Mouse (Mus musculus) telencephalon, adult 2 months (tissue): Measurements from ENCODE around the gene Cckar.
"Not testable (repeated sequence)": the region's sequence is repeated elsewhere in the genome, so short reads cannot be mapped to it uniquely, and the experiment has no call there.

Experiments
- DNase-seq: peaks from one replicate; pipeline ENCODE4 v3.0.0-alpha.2; 2011; ENCODE audit warnings: low read depth, low spot score

Cckar gene

DNA sequence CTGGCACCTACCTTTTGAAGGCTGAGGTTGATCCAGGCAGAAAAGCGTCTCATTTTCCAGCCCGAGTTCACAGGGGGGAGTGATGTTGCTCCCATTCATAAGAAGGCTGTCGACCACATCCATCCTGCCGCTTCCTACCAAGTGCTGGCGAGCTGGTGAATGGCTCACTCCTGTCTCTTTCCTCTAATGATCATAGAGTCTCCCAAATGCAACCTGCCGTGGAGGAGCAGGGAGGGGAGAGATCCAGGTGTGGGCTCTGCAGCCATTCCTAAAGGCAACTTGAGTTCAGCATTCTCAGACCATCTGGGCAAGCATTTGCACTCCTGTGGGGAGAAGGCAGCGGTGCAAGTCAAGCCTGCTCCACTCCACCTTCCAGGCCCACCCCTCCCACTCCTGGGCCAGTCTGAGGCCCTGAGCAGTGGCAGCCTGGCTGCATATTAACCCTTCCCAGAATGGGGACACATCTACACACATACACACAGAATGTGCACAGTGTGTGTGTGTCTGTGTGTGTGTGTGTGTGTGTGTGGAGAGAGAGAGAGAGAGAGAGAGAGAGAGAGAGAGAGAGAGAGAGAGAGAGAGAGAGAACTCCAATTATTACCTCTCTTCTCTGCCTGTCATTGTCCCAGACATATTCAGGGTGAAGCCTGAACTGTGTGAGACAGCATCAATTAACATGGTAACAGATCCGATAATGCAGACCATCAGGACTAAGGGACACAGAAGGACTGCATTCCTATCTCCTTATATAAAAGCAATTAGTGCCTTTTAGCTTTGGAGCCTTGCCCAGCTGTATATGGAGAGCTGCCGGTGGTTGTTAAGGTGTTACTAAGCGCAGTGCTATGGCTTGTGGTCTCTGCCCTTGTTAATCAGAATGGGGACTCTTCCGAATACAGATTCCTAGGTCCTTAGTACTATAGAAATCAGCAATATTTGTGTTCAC, at the start of gene Cckar:
Gene Cckar (minus strand): TSS at position 471 of the 943 bp plus-strand sequence.
- DNase-seq, result no peak

DNA sequence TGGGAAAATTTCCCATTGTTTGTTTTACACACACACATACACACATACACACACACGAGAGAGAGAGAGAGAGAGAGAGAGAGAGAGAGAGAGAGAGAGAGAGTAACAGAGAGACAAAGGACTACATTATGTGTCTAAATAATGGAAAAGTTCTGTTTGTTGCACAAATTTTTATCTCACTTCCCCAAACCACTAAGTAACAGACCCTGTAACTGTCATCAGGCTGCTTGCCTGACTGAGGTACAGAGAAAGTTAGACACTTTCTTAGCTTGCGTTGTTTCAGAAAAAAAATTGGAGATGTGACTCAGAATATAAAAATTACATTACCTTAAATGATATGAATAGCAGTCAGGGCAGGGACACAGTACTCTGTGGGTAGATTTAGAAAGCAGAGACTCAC, 36.6 kb upstream of the Cckar start:
- DNase-seq, result no peak

DNA sequence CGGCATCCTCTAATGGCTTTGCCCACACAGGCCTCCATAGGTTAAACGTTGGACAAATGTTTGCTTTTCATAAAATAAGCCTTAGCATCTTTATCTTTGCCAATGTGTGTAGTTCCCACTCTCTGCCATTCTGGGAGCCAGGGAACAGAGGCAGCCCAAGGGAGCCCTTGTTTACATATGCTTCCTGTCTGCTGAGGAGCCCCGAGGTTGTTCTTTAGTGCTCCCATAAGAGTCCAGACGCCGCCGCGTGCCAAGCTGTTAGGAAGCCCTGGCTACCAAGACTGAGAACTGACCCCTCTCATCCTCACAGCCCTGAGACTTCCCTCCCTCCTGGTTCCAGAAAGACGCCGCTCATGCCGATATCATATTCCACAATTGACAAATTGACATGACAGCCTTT, 25.4 kb upstream of the Cckar start:
- no peak for DNase-seq

DNA sequence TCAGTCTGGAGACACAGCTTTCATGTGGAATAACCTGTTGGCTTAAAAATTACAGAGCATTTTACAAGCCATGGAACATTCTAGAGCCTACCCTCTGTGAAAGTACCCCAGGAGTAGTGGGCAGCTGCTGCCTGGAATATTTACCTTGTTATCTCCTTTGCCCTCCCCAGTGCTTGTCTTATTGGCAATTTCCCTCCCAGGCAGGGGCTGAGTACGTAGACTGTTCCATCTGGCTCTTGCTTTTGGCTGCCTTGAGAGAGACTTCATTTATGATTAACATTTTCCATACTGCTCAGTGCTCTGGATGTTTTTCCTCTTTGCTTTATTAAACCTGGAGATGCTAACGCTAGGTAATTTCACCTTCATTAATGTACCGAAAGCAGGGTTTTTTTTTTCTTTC, 20.1 kb upstream of the Cckar start:
- no peak for DNase-seq

DNA sequence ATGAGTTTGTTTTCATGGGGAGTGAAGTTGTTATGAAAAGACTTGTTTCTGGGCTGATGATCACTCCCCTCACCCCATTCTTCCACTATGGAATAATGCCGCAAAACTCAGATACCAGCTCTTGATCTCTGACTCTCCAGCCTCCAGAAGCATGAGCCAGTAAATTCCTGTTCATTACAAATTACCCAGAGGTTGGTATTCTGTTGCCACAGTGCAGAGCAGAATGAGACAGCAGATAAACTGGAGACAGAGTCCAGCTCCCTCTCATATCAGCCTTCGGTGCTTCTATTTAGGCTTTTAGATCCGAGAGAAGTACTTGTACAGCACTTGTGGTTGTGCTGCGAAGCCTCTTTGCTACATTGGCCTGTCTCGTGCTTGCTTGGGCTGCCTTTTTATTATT, 18.5 kb upstream of the Cckar start:
- no peak for DNase-seq

DNA sequence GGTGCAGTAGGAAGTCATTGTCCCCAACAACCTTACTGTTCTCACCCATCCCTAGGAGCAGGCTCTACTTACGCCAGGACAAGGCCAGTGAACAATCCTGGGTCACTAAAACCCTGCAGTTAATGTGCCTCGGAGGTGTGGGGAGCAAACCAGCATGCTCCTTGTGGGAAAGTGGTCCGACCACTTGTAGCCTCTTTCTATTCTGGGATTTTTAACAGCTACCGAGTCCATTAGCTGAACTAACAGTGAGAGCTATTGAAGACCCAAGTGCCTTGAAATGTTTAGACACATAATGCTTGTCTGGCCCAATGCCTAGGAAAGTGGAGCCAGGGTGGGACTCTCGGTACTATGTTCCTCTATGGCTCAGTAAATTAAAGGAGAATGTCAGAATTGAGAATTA, 9.0 kb upstream of the Cckar start:
- no peak for DNase-seq

DNA sequence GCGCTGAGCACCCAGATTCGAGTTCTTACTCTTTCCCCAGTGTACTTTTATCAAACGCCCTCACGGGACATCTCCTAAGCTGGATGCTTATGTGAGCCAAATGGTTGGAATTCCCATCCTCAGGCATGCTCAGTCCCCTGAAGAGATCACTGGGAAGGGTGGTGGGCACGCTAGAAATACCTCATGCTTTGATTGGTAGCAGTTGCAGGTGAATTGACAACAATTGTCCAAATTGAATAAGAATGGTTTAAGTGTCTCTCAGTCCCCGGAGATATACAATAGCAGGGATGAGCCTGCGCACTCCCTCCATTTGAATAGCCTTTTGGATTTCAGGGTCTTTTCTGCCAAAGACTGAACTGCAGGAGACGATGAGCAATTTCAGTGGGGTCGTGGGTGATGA, 3.8 kb upstream of the Cckar start:
- DNase-seq, result no peak

DNA sequence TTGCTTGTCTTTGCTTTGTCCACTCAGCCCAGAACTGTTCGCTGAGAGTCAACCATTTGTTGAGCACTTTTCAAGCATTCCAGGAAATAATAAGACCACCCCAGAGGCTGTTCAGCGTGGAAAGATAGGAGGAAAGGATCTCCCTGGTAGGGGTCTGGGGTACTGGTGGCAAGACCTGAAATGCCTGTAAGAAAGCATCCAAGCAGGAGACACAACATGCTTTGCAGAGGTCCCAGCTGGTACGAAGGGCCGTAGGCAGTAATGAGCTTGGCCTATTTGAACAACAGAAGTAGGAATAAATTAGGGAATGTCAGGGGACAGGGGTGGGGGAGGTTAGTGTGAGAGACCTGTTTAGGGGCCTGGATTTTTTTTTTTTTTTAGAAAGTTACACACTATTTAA, 686 bp upstream of the Cckar start:
- no peak for DNase-seq

DNA sequence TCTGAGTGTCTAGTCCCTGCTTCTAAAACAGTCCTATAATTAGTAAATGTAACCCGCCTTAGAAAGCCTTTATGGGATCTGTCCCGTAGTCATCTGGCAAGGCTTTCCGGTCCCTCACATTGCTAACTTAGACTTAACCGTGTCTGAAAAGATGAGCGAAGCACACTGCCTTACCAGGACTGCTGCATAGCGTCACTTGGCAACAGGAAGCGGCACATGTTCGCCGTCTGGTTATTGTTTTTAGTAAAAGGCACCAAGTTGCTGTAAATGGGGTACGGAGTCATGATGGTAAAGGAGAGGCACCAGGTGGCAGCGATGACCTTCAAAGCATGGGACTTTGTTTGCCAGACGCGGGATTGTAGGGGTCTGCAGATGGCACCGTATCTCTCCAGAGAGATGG, 4.8 kb downstream of the Cckar start:
- DNase-seq, result no peak

DNA sequence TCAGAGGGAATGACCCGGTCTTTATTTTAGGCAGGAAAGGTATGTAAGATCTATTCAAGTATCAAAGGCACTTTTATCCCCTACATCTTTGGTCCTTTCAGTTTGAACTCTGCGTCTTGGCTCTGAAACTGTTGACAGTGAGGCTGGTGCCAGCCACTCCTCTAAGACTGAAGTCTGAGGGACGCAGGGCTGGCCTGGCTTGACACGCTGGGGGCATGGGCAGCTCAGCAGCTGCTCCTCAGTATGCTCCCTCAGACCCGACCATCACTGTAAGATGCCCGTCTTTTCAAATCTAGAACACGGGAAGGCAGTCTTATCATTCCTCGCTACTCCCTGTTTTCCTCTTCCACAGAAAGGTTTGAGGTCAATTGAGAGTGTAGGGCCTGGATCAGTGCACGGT, 9.7 kb downstream of the Cckar start:
- DNase-seq, result no peak

DNA sequence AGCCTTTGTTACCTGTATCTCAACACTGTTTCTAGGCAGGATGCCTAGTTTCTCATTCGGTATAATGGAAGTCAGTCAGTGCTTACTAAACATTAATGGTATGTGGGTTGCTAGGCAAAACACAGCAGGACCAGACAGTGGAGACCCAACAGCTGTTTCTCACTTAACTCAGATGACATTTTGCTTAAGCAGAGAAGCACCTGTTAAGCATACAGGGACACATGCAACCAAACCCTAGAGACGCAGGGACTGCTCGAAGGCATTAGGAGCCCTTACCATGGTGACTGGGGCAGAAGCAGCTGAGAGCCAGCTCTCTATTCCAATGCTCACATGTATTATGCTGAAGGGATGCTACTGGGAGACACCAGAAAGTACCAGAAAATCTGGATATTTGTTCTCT, 10.8 kb downstream of the Cckar start:
- no peak for DNase-seq

DNA sequence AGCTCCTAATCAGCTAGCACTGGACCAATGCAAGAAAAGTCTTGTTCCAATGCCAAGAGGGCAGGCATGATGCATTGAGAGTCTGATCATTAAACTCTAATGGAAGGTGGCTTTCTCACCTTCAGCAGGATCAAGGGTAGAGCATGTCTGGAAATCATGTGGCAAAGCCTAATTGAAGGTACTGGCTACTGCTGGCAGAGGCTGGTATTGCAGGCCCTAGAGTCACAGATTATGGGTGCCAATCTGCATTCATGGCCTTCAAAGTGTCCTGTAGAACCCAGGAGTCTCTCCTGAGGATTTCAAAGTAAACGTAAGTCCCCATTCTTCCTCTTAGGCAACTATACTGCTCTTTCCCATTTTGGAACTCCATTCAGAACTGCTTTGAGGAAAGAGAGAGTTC, 14.8 kb downstream of the Cckar start:
- DNase-seq, result no peak

DNA sequence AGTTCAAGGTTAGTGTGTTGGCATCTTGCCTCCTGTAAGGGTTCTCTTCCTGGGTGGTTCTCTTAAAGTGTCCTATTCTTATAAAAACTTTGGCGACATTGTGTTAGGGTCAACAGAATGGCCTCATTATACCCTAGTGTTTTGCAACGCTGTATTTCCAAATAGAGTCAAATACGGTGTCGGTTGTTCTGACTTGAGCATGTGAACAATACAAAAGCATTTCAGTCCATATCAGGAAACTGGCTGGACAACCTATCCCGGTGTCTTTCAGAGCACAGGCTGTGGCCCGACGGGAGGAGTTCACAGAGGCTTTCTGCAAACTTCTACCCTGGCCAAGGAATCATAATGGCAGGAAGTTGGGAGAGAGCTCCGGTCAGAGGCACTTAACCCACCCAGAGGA, 15.4 kb downstream of the Cckar start:
- no peak for DNase-seq

DNA sequence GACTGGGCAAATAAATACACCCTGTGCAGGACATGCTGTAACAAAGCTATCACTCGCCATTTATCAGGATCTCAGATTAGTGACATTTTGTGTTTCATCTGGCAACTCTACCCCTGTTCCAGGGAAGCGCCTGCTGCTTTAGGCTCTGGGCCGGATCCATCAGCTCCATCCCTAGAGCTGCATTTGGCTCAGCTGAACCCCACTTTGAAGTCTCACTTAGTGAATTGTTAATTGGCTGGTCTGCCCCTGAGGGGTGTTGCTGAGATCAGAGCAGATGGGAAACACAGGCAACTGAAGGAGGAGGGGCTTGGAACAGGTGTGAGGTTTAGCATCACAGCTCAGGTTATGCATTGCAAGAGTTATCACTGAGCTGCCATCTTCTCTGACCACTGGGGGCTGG, 15.9 kb downstream of the Cckar start:
- DNase-seq, result no peak

DNA sequence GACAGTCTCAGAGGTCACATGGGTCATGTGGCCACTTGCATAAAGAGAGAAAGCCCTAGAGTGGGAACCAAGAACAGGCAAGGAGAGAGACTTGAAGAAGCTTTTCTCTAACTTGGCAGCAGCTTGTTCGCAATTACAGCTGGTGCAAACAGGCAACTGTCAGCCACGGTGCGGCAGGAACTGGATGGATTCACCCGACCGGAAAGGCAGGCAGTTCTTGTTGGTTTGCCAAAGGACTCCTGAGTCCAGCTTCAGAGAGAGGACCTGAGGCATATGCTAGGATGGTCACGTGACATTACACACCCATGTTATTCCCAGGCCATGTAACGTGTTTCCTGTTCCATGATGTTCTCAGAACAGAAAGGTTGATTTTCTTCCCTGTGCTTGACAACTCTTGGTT, 19.2 kb downstream of the Cckar start:
- DNase-seq, result no peak

DNA sequence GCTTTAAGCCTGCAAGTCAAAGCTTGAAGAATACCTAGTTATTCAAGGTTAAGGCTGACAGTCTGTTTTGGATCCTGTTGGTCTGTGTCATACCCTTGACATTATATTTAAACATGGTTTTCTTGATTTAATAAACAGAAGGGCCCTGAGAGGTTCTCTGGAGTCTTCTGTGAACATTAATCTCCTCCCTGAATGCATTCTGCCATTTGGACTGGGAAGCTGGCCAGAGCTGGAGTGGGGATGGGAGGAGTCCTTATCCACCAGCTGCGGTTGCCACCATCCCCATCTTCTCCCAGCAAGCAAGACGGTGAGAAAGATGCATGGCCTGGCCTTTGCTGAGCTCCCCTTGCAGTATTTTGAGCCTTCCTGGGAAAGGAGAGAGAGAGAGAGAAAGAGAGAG, 21.1 kb downstream of the Cckar start:
- DNase-seq, result no peak

DNA sequence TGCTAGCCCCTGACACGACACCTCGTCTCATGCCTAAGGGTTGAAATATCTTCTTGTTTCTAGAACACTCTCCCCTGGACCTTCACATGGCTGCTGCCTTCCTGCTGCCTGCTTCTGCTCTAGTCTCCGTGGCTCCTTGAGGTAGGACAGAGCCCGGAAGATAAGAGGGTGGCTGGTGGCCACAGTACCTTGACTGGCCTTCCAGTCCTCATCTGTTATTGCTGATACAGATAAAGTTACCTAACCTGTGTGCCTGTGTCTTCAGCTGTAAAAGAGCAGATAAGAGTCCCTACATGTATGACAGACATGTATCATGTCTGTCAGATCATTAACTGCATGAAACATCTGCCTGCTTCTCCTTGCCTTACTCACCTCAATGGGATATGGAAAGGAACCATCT, 21.9 kb downstream of the Cckar start:
- DNase-seq, result no peak

DNA sequence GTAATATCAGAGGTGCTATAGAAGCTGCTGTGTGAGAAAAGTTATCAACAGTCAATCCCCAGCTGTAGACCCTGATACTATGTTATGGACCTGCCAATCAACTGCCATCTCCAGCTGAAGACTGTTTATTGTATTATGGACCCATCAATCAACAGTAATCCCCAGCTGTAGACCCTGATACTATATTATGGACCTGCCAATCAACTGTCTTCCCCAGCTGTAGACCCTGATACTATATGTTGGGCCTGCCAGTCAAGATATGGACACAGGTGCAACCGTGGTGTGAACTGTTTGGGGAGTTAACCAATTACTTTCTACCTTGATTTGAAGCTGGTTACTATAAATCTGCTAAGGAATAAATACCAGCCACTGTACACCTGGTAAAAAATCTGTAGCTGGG, 23.1 kb downstream of the Cckar start:
- DNase-seq, result no peak

DNA sequence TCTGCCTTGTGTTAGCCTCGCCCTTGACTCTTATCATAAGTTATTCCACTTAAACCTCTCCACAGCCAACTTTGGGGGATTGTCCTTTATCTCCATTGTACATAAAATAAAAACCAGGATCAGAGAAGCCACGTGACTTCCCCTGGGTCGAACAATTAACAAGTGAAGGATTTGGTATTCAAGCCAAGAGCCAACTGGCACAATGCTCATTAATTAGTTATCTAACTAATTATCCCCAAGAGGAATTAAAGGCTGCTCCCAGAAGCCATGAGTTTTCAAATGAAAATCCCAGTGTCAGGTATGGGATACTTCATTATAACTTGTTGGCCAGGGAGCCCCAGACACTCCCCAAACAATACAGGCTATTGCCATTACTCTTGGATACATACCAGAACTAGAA, 23.6 kb downstream of the Cckar start:
- DNase-seq, result no peak

DNA sequence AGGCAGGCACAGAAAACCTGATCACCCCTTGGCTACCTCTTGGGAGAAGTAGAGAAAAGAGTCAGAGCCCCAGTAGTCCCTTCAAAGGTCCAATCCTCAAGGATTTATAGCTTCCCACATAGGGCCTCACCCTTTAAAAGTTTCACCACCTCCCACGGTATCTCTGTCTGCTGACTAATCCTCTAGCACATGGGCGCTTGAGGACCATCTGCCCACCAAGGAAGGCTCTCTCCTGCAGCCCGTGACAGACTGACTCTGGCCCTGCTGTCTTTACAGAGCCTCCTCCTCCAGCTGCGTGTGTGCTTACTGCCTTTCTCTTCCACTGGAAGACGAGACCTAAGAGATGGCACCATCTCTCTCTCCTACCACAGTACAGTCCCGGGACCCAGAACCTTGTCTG, 27.9 kb downstream of the Cckar start:
- DNase-seq, result peak; percentile 47

DNA sequence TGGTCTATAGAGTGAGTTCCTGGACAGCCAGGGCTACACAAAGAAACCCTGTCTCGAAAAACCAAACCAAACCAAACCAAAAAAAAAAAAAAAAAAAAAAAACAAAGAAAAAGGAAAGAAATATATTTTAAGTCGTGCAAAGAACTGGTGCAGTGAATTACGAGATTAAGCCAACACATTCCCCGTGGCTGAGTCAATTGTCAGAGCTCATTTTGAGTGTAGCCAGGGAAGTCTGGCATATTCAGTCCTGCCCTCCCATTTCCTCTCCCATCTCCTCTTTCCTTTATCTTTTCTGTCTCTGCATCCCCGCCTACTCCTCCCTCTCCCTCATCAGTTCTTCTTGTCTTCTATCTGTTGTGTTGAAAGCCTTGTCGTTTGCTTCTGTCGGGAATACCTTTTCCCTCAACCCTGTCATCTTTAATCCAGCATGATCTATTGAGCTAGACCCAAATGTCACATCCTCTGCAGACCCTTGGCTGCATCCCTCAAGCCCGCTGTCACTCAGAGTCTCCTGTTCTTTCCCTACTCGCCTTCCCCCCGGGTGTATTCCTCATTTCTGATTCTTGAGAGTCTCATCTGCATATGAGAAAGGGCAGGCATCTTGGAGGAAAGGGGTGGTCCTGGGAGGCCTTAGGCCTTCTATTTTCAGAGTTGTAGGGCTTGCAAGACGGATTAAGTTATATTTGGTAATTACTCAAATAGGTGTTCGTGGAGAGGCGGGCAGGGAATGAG, 29.3 kb downstream of the Cckar start:
- no peak for DNase-seq

DNA sequence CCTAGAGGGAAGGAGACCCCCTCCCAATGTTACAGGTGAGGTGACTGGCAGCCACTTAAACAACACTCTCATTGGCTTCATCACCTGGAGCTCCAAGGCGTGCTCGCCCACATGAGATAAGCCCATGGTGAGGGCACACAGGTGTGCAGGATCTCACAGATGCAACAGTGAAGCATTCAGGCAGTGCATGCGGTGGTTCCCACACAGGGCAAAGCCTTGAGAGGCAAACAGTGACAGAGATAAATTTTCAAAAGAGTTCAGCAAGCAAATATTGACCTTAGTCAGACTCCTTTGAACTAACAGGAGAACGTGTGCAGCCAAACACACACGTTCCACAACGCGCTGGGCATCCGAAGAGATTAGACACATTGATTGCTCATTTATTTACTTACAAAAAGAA, 30.8 kb downstream of the Cckar start:
- no peak for DNase-seq

DNA sequence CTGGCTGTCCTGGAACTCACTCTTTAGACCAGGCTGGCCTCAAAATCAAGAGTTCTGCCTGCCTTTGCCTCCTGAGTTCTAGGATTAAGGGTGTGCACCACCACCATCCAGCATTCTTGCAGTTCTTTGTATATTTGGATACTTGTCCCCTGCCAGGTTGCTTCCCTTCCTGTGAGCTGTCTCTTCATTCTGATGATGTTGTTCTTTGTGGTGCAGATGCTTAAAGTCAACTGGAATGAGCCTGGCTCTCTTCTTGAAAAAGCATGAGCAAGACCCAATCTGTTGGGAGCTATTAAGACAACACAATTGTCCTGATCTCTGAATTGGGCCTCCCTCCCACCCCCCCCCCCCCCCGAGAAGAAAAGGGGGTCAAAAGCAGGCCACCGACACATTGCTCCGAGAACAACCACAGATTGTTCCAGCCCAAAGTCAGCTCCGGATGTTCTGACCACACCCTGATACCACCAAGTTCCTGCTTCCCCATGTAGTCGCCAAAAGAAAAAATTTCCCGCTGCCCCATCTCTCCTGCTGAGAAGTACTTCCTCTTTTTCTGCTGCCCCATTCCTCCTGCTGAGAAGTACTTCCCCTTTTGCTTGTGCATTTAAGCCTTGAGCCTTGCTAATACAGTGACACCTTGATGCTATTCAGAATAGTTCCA, 33.9 kb downstream of the Cckar start:
- DNase-seq, result not testable (repeated sequence)
